Mouse (Mus musculus): ENCODE results near the gene Krt222. TPM values are rescaled to one million over a fixed set of nuclear protein-coding genes. Genes with fewer than 3 reads are reported as not detected.

Krt222 gene
- 0.07 and 0.23 TPM in 2 replicates for polyA plus RNA-seq (2012; rRNA removed)

DNA sequence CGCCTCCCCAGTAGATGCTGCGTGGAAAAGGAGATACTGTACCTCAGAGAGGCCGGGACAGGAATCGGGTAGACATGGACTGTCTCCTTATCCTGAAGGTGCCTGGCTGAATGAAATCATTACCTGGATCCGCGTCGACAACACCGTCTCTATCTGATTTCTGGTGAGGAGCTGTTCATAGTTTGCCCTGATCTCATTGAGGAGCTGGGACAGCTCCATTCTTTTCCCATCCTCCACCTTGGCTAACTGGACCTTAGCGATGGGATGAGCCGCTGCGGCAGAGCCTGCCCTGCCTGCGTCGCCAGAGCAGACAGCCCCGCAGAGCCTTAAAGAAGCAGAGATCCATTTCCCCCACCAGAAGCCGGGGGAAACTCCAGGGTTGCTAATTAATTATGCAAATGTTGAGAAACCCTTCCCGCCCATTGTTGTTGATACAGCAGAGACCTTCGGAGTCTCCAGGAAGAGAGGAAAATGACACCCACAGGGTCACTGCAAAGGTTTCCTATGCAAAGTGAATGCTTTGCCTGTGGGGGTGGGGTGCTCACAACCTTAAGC, at the start of gene Krt222:
Krt222 (minus strand) TSS at position 266 of the 555 bp plus-strand sequence.

GRCm38 (mm10) chr11:99284833-99285312, 41.0 kb upstream of the Krt222 start, which contains the start of gene Krt24:
Gene Krt24 (minus strand): TSS chr11:99285262.

DNA sequence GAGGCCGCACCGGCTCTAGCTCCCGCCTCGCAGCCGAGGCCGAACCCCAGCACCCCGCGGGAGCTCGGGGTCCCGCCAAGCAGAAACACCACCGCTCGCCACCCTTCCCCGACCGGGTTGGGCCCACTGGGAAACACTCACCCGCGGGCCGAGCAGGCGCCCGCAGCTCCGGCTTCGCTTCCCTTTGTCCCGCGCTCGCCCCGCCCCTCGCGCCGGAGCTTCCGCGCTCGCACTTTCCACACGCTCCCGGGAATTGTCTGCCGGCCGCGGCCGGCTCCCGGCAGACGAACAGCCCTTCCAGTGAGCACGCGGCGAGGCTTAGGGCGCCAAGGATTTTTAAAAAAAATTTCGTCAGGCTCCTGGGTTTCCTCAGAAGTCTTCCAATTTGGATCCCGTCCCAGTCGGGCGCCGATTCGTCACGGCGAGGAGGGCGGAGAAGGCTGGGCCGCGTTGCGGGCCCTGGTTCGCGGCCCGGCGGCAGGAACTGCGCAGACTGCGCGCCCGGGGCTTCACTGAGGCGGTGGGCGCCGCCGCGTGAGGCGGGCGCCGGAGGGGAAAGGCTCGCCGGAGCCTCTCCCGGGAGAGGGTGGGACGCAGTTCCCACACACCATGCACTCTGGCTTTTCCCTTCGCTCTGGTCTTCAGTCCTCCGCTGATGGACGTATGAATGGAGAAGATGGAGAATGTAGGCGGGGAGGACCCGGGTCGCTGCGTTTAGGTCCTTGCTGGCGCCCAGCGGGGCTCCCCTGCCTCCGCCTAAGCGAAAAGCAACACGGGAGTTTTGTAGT, 13.4 kb downstream of the Krt222 start, which contains the start of gene Smarce1:
Smarce1 (minus strand) TSS at position 757 of the 788 bp plus-strand sequence.

Other genes with a start within 250 kb of the Krt222 start
- gene Top2a, start 219.9 kb downstream of the Krt222 start, polyA plus RNA-seq (2012; rRNA removed) = 4.7 and 5.1 TPM in 2 replicates
- 226 and 235 TPM in 2 replicates for gene Igfbp4, start 202.8 kb downstream of the Krt222 start, polyA plus RNA-seq (2012; rRNA removed)
- 114 and 144 TPM in 2 replicates for gene Tns4, start 154.8 kb downstream of the Krt222 start, polyA plus RNA-seq (2012; rRNA removed)
- gene Ccr7, start 89.0 kb downstream of the Krt222 start, polyA plus RNA-seq (2012; rRNA removed) = 3.1 and 4.5 TPM in 2 replicates
- gene Smarce1, start 13.1 kb downstream of the Krt222 start, polyA plus RNA-seq (2012; rRNA removed) = 13.9 and 16.7 TPM in 2 replicates
- not detected in 2 replicates for gene Krt24, start 41.2 kb upstream of the Krt222 start, polyA plus RNA-seq (2012; rRNA removed)
- not detected in 2 replicates for gene Krt25, start 78.9 kb upstream of the Krt222 start, polyA plus RNA-seq (2012; rRNA removed)
- gene Krt26, start 93.9 kb upstream of the Krt222 start, polyA plus RNA-seq (2012; rRNA removed) = not detected in 2 replicates
- not detected in 2 replicates for gene Krt27, start 107.0 kb upstream of the Krt222 start, polyA plus RNA-seq (2012; rRNA removed)
- gene Krt28, start 130.8 kb upstream of the Krt222 start, polyA plus RNA-seq (2012; rRNA removed) = not detected in 2 replicates
- 0.33 and 0.76 TPM in 2 replicates for gene Krt10, start 145.3 kb upstream of the Krt222 start, polyA plus RNA-seq (2012; rRNA removed)
- gene Krt12, start 178.2 kb upstream of the Krt222 start, polyA plus RNA-seq (2012; rRNA removed) = 1.7 and 1.8 TPM in 2 replicates
- gene Krt20, start 194.1 kb upstream of the Krt222 start, polyA plus RNA-seq (2012; rRNA removed) = 244 and 256 TPM in 2 replicates
- gene Krt23, start 249.1 kb upstream of the Krt222 start, polyA plus RNA-seq (2012; rRNA removed) = 4.5 and 4.7 TPM in 2 replicates

Data from colon, adult 2 months (tissue).